Mouse (Mus musculus) hindbrain, embryonic 12.5 days (tissue): Measurements from ENCODE around the gene Orc5. TPM values are rescaled to one million over a fixed set of nuclear protein-coding genes. Genes with fewer than 3 reads are reported as not detected.

ENCODE experiments used
- ATAC-seq: fragments of 200-750 bp; cut with Nextera tagmentation; 2 replicates; pipeline ENCODE4 v1.8.0; 2017; ENCODE audit warnings: moderate TSS enrichment; ENCODE audit not compliant: low FRiP score
- H3K27ac ChIP-seq: fragments of 300-500 bp; sonication (generic); 2 replicates; pipeline ENCODE4 v1.5.1; 2016; ENCODE audit warnings: mild to moderate bottlenecking
- H3K27me3 ChIP-seq: fragments of 300-500 bp; sonication (generic); 2 replicates; pipeline ENCODE4 v1.6.1; 2016; ENCODE audit warnings: mild to moderate bottlenecking
- H3K36me3 ChIP-seq: fragments of 300-500 bp; sonication (generic); 2 replicates; pipeline ENCODE4 v1.6.1; 2016; ENCODE audit warnings: mild to moderate bottlenecking
- H3K4me1 ChIP-seq: fragments of 300-500 bp; sonication (generic); 2 replicates; pipeline ENCODE4 v1.6.1; 2016
- H3K4me2 ChIP-seq: fragments of 300-500 bp; sonication (generic); replicated peaks from 2 replicates; pipeline ENCODE4 v1.6.1; 2016; ENCODE audit warnings: mild to moderate bottlenecking
- H3K4me3 ChIP-seq: fragments of 300-500 bp; sonication (generic); 2 replicates; pipeline ENCODE4 v1.5.1; 2016; ENCODE audit warnings: mild to moderate bottlenecking
- H3K9ac ChIP-seq: fragments of 300-500 bp; sonication (generic); 2 replicates; pipeline ENCODE4 v1.6.1; 2016; ENCODE audit warnings: mild to moderate bottlenecking, moderate library complexity
- H3K9me3 ChIP-seq: fragments of 300-500 bp; sonication (generic); replicated peaks from 2 replicates; pipeline ENCODE4 v1.6.1; 2016; ENCODE audit warnings: mild to moderate bottlenecking
- WGBS: fragments of 180-500 bp; shearing (Covaris S2); methylation state at CpG from one replicate; pipeline ENCODE4 v1.1.7; 2016; 5-methylcytosine and 5-hydroxymethylcytosine counted together
- polyA plus RNA-seq: library from polyadenylated mRNA; unstranded; fragments of >200 nt; fragmentation: Nextera tagmentation; extraction: Ambion mirVana; gene quantifications from 2 replicates; pipeline ENCODE4 v1.2.1, GENCODE M21; 2016

Orc5 gene
- 37.5 and 38.1 TPM in 2 replicates for polyA plus RNA-seq

- Histone ChIP-seq H3K4me3 (peak within 1 kb of the TSS; percentile 72), H3K36me3 (peaks cover 16% of the 10 kb centered on the region), H3K4me1 (peaks cover 8% of the 10 kb centered on the region; the same call in 1 of the 2 replicates), H3K27me3 (no peaks in the 10 kb centered on the region), H3K9ac (peak within 1 kb of the TSS; percentile 81), H3K27ac (peak within 1 kb of the TSS; percentile 78), H3K9me3 (no peaks in the 10 kb centered on the region), H3K4me2 (peak within 1 kb of the TSS; percentile 84)
- peak; percentile 99 for ATAC-seq
- WGBS: 0% methylated on average over 31 of the region's 31 CpGs
Observed at GRCm38 (mm10) chr5:22550033-22550551, at the start of gene Orc5. Gene Orc5 (minus strand): TSS chr5:22550429.

- Histone ChIP-seq H3K4me1 (no peaks in the 10 kb centered on the region), H3K9ac (no peak overlapping the region), H3K27ac (no peak overlapping the region), H3K4me3 (no peak overlapping the region), H3K27me3 (no peaks in the 10 kb centered on the region), H3K9me3 (no peaks in the 10 kb centered on the region), H3K36me3 (no peaks in the 10 kb centered on the region), H3K4me2 (no peak overlapping the region)
- no peak for ATAC-seq
- 94% methylated on average over 4 of the region's 4 CpGs for WGBS
Observed at GRCm38 (mm10) chr5:22596981-22597380, 46.8 kb upstream of the Orc5 start.

GRCm38 (mm10) chr5:22589370-22589966, 39.2 kb upstream of the Orc5 start:
- no peak overlapping the region for H3K9ac ChIP-seq
- H3K4me1 ChIP-seq: no peaks in the 10 kb centered on the region
- no peak overlapping the region for H3K4me3 ChIP-seq
- no peaks in the 10 kb centered on the region for H3K27me3 ChIP-seq
- H3K4me2 ChIP-seq: no peak overlapping the region
- no peak overlapping the region for H3K27ac ChIP-seq
- no peaks in the 10 kb centered on the region for H3K36me3 ChIP-seq
- no peaks in the 10 kb centered on the region for H3K9me3 ChIP-seq
- no peak for ATAC-seq
- 96% methylated on average over 1 of the region's 1 CpGs for WGBS

GRCm38 (mm10) chr5:22587492-22587891, 37.3 kb upstream of the Orc5 start:
- no peaks in the 10 kb centered on the region for H3K9me3 ChIP-seq
- no peak overlapping the region for H3K4me3 ChIP-seq
- no peak overlapping the region for H3K9ac ChIP-seq
- ATAC-seq: no peak
- H3K36me3 ChIP-seq: no peaks in the 10 kb centered on the region
- 91% methylated on average over 1 of the region's 1 CpGs for WGBS
- H3K4me1 ChIP-seq: no peaks in the 10 kb centered on the region
- H3K27ac ChIP-seq: no peak overlapping the region
- no peak overlapping the region for H3K4me2 ChIP-seq
- no peaks in the 10 kb centered on the region for H3K27me3 ChIP-seq

GRCm38 (mm10) chr5:22584556-22584955, 34.3 kb upstream of the Orc5 start:
- H3K36me3 ChIP-seq: no peaks in the 10 kb centered on the region
- H3K9ac ChIP-seq: no peak overlapping the region
- WGBS: 60% methylated on average over 2 of the region's 2 CpGs
- no peaks in the 10 kb centered on the region for H3K9me3 ChIP-seq
- H3K4me3 ChIP-seq: no peak overlapping the region
- no peaks in the 10 kb centered on the region for H3K4me1 ChIP-seq
- no peak overlapping the region for H3K4me2 ChIP-seq
- ATAC-seq: no peak
- H3K27me3 ChIP-seq: no peaks in the 10 kb centered on the region
- H3K27ac ChIP-seq: no peak overlapping the region

GRCm38 (mm10) chr5:22578011-22578410, 27.8 kb upstream of the Orc5 start:
- Histone ChIP-seq H3K4me1 (no peaks in the 10 kb centered on the region), H3K9me3 (no peaks in the 10 kb centered on the region), H3K4me3 (no peak overlapping the region), H3K27me3 (no peaks in the 10 kb centered on the region), H3K4me2 (no peak overlapping the region), H3K36me3 (no peaks in the 10 kb centered on the region), H3K9ac (no peak overlapping the region), H3K27ac (no peak overlapping the region)
- WGBS: 88% methylated on average over 3 of the region's 3 CpGs
- no peak for ATAC-seq

- Histone ChIP-seq H3K36me3 (no peaks in the 10 kb centered on the region), H3K9ac (no peak overlapping the region), H3K27ac (no peak overlapping the region), H3K4me1 (no peaks in the 10 kb centered on the region), H3K27me3 (no peaks in the 10 kb centered on the region), H3K4me3 (no peak overlapping the region), H3K9me3 (no peaks in the 10 kb centered on the region), H3K4me2 (no peak overlapping the region)
- no peak for ATAC-seq
- 65% methylated on average over 3 of the region's 3 CpGs for WGBS
Observed at GRCm38 (mm10) chr5:22574751-22575150, 24.5 kb upstream of the Orc5 start.

- Histone ChIP-seq H3K4me3 (no peak overlapping the region), H3K27me3 (no peaks in the 10 kb centered on the region), H3K4me2 (no peak overlapping the region), H3K27ac (no peak overlapping the region), H3K9ac (no peak overlapping the region), H3K4me1 (no peaks in the 10 kb centered on the region), H3K9me3 (no peaks in the 10 kb centered on the region), H3K36me3 (no peaks in the 10 kb centered on the region)
- ATAC-seq: no peak
- WGBS: 63% methylated on average over 1 of the region's 1 CpGs
Observed at GRCm38 (mm10) chr5:22574161-22574560, 23.9 kb upstream of the Orc5 start.

- WGBS: 68% methylated on average over 2 of the region's 2 CpGs
- H3K27ac ChIP-seq: no peak overlapping the region
- H3K9me3 ChIP-seq: no peaks in the 10 kb centered on the region
- H3K4me2 ChIP-seq: no peak overlapping the region
- H3K4me3 ChIP-seq: no peak overlapping the region
- no peaks in the 10 kb centered on the region for H3K4me1 ChIP-seq
- H3K9ac ChIP-seq: no peak overlapping the region
- no peaks in the 10 kb centered on the region for H3K27me3 ChIP-seq
- ATAC-seq: no peak
- no peaks in the 10 kb centered on the region for H3K36me3 ChIP-seq
Observed at GRCm38 (mm10) chr5:22573696-22574095, 23.5 kb upstream of the Orc5 start.

- Histone ChIP-seq H3K4me1 (no peaks in the 10 kb centered on the region), H3K27me3 (no peaks in the 10 kb centered on the region), H3K4me2 (no peak overlapping the region), H3K9ac (no peak overlapping the region), H3K27ac (no peak overlapping the region), H3K36me3 (no peaks in the 10 kb centered on the region), H3K4me3 (no peak overlapping the region), H3K9me3 (no peaks in the 10 kb centered on the region)
- no peak for ATAC-seq
- 96% methylated on average over 6 of the region's 6 CpGs for WGBS
Observed at GRCm38 (mm10) chr5:22572881-22573280, 22.7 kb upstream of the Orc5 start.

GRCm38 (mm10) chr5:22572456-22572855, 22.2 kb upstream of the Orc5 start:
- no peak overlapping the region for H3K4me2 ChIP-seq

GRCm38 (mm10) chr5:22565708-22566107, 15.5 kb upstream of the Orc5 start:
- no peaks in the 10 kb centered on the region for H3K27me3 ChIP-seq
- H3K36me3 ChIP-seq: no peaks in the 10 kb centered on the region
- H3K27ac ChIP-seq: no peak overlapping the region
- H3K9ac ChIP-seq: no peak overlapping the region
- no peaks in the 10 kb centered on the region for H3K9me3 ChIP-seq
- no peak for ATAC-seq
- H3K4me3 ChIP-seq: no peak overlapping the region
- H3K4me2 ChIP-seq: no peak overlapping the region
- 82% methylated on average over 2 of the region's 2 CpGs for WGBS
- no peaks in the 10 kb centered on the region for H3K4me1 ChIP-seq

More at GRCm38 (mm10) chr5:22572456-22572855, 22.2 kb upstream of the Orc5 start:
- H3K27ac ChIP-seq: no peak overlapping the region
- H3K27me3 ChIP-seq: no peaks in the 10 kb centered on the region
- ATAC-seq: no peak
- no peak overlapping the region for H3K9ac ChIP-seq
- no peaks in the 10 kb centered on the region for H3K9me3 ChIP-seq
- H3K4me3 ChIP-seq: no peak overlapping the region
- 88% methylated on average over 3 of the region's 3 CpGs for WGBS
- H3K4me1 ChIP-seq: no peaks in the 10 kb centered on the region
- H3K36me3 ChIP-seq: no peaks in the 10 kb centered on the region

- H3K4me3 ChIP-seq: no peak overlapping the region
- WGBS: 81% methylated on average over 2 of the region's 2 CpGs
- no peak for ATAC-seq
- H3K27me3 ChIP-seq: no peaks in the 10 kb centered on the region
- no peaks in the 10 kb centered on the region for H3K9me3 ChIP-seq
- H3K27ac ChIP-seq: no peak overlapping the region
- H3K36me3 ChIP-seq: no peaks in the 10 kb centered on the region
- H3K4me2 ChIP-seq: no peak overlapping the region
- H3K4me1 ChIP-seq: no peaks in the 10 kb centered on the region
- H3K9ac ChIP-seq: no peak overlapping the region
Observed at GRCm38 (mm10) chr5:22559801-22560200, 9.6 kb upstream of the Orc5 start.
